Mouse (Mus musculus) Patski (cell line): ENCODE results near the gene Bbip1. TPM values are rescaled to one million over a fixed set of nuclear protein-coding genes. Genes with fewer than 3 reads are reported as not detected.

Experiments used
- ATAC-seq: fragments of 100-300 bp; one replicate; pipeline ENCODE4 v1.8.0; 2021
- CTCF ChIA-PET: fragments of 350-600 bp; sonication (Branson Sonifier 250); formaldehyde crosslinking; loops from one replicate; lab custom pipeline; 2022; ENCODE audit warnings: inconsistent platforms; lab: Charles Lee
- POLR2A ChIA-PET: fragments of 350-600 bp; sonication (Branson Sonifier 250); formaldehyde crosslinking; loops from one replicate; lab custom pipeline; 2022; ENCODE audit warnings: antibody characterized with exemption, inconsistent platforms; lab: Charles Lee
- DNase-seq: peaks from one replicate; pipeline ENCODE4 v3.0.0-alpha.2; 2011; ENCODE audit warnings: low read depth, low spot score
- H3K27me3 ChIP-seq: fragments of 371-371 bp; one replicate; pipeline ENCODE4 v1.5.1; 2021
- CTCF ChIP-seq: fragments of 100-300 bp; IDR thresholded peaks from one replicate; pipeline ENCODE4 v1.5.1; 2021
- in situ Hi-C: fragments of 300-500 bp; cut with MboI; formaldehyde crosslinking; loops from 3 replicates; pipeline ENCODE4 v1.11.1; 2018; ENCODE audit warnings: low pct_unique_long_range_greater_than_20kb, mixed read lengths
- polyA plus RNA-seq: library from polyadenylated mRNA; unstranded; gene quantifications from one replicate; pipeline ENCODE4 v1.2.3, GENCODE M21; 2021

Bbip1 gene
- polyA plus RNA-seq, 1 experiment from 2014 or later: 53.0 TPM

DNA sequence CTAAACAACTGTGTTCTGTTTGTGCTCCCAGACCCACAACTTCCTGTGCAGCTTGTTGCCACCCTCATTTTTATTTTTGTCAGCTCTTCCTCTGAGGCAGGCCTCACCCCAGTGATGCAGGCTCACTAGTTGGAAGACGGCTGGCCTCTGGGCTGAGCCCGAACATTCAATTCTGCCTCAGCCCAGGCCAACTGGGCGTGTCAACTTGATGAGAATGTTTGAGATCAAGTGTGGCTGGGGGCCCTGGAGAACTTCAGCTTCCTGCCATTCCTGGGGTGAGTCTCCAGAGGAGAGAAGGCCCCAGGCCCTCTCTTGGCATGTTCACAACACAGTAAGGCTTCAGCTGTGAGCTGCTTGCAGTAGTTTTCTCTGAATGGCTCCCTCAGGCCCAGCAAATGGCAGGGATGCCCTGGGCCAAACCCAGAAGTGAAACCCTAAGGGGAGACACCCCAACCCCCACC lies 50.7 kb downstream of the Bbip1 start:
- H3K27me3 ChIP-seq: peaks cover under 1% of the 10 kb centered on the region
- in situ Hi-C loops: no loop called here
- CTCF ChIA-PET: no interaction called here

DNA sequence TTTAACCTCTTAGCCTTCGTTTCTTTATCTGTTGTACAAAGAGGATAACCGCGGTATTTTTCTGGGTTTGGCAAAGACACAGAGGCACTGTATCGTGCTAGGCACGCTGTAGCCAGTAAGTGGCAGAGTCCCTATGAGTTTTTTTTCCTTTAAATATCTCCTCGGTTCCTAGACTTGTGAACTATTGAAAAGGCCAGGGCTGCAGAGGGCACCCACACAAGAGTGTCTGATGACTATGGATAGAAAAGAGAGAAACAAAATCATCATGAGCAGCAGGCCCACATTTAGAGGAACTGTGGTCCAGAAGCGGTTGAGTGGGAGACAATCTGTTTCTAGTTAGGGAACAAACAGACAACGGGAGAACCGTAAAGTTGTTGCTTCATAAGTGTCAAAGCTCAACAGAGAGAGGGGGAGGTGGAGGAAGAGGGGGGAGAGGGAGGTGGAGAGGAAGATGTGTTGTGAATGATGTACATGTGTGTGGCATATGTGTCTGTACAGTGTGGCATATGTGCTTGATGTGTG lies 51.5 kb downstream of the Bbip1 start:
- CTCF ChIA-PET: no interaction called here
- DNase-seq (no peak), ATAC-seq (no peak)
- TF ChIP-seq CTCF: no peak
- in situ Hi-C loops: no loop called here
- H3K27me3 ChIP-seq: peaks cover 3% of the 10 kb centered on the region
- POLR2A ChIA-PET: no interaction called here

More for the DNA sequence above, 50.7 kb downstream of the Bbip1 start:
- POLR2A ChIA-PET: no interaction called here
- DNase-seq: no peak
- TF ChIP-seq CTCF: no peak
- no peak for ATAC-seq

DNA sequence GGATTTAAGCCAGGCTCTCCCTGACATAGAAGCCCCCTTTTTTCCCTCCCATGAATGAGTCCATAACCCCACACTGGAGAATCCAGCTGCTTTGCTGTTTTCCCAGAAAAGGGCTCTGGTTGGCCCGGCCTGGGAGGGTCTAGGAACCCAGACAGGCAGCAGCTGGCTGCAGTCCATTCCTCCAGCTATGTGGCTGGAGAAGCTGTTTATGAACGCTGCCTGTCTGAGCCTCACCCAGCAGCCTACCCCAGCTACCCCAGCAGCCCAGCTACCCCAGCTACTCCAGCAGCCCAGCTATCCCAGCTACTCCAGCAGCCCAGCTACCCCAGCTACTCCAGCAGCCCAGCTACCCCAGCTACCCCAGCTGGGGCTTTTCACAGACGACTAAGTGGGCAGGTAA lies 52.4 kb downstream of the Bbip1 start, which contains the start of gene Pdcd4:
Gene Pdcd4 (plus strand): TSS at position 171 of the 400 bp plus-strand sequence.
- POLR2A ChIA-PET: interaction anchor here (0.7 kb wide), 1 partner anchor 292 kb away, joined by 3 read pairs; no protein-coding TSS in a partner anchor
- TF ChIP-seq CTCF: no peak
- H3K27me3 ChIP-seq: peaks cover 3% of the 10 kb centered on the region
- DNase-seq (no peak), ATAC-seq (no peak)
- CTCF ChIA-PET: interaction anchor here (1.0 kb wide), 1 partner anchor 13 kb away, joined by 4 read pairs; no protein-coding TSS in a partner anchor
- in situ Hi-C loops: no loop called here

DNA sequence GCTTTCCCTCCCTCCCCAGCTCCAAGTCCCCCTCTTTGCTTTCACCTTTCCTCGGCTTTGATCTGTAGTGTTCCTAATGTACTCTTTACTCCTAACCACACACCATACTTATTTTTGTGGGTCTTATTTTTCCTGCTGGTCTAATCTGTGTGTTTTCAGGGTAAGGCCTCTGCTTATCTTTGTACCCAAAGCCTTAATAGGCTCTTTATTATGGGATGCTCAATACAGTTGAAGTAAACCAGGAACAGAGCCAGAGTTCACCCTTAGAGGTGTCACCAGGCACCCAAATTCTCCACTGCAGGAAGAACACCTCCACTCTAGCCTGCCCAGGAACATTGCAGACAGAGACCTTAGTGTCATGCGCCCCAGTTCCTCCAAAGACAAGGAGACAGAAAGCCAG lies 52.9 kb downstream of the Bbip1 start:
- no peak for TF ChIP-seq CTCF

DNA sequence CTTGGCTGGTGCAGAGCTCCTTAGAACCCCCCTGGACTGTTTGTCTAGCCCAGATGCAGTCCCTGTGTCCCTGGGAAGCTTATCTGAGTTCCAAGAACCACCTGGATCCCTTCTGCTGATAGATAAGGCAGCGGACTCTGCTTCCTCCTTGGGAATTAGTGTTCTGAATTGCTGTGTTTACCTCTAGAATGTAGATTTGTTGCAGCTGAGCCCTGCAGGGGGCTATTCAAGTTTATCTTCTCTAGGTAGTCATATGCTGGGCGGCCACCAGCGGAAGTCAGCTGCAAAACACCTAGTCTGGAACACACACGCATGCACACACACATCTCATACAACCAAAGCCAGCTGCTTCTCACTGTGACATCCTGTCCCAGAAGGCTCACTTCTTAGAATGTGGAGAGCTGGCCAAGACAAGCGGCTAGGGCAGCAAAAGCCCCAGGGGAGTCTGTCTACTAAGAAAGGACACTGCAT lies 53.6 kb downstream of the Bbip1 start:
- peaks cover 3% of the 10 kb centered on the region for H3K27me3 ChIP-seq
- ChIA-PET CTCF (interaction anchor here (0.9 to 1.0 kb wide), 2 partner anchors 9 to 14 kb away, joined by 3 to 4 read pairs; no protein-coding TSS in a partner anchor), POLR2A (interaction anchor here (0.7 kb wide), 1 partner anchor 58 kb away, joined by 3 read pairs; no protein-coding TSS in a partner anchor)
- TF ChIP-seq CTCF: no peak
- no peak for DNase-seq
- in situ Hi-C loops: no loop called here
- ATAC-seq: no peak

More for the DNA sequence above, 52.9 kb downstream of the Bbip1 start:
- DNase-seq (no peak), ATAC-seq (no peak)
- ChIA-PET CTCF (interaction anchor here (1.0 kb wide), 1 partner anchor 13 kb away, joined by 4 read pairs; no protein-coding TSS in a partner anchor), POLR2A (interaction anchor here (0.7 kb wide), 1 partner anchor 292 kb away, joined by 3 read pairs; no protein-coding TSS in a partner anchor)
- peaks cover 3% of the 10 kb centered on the region for H3K27me3 ChIP-seq
- in situ Hi-C loops: no loop called here

DNA sequence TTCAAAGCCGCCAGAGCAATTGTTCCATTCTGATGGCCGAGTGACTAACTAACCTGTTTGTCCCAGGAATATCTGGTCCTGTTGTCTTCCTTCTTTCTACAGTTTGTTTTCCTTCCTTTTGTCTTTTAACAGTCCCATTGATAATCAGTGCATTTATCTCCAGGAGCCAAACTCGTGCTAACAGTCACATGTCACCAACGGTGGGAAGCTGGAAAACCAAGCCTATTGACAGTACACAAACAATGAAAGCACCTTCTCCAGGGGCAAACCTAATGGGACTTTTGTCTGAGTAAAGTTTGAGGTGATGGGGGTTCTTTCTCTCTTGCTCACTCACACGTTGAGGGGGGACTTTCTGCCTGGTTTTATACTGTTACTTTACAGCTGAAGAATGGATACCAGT lies 54.2 kb downstream of the Bbip1 start:
- CTCF ChIA-PET: interaction anchor here (0.9 to 1.2 kb wide), 2 partner anchors 9 to 22 kb away, joined by 3 read pairs; no protein-coding TSS in a partner anchor
- ATAC-seq (no peak), DNase-seq (no peak)
- POLR2A ChIA-PET: interaction anchor here (0.7 kb wide), 1 partner anchor 57 kb away, joined by 3 read pairs; no protein-coding TSS in a partner anchor
- no peak for TF ChIP-seq CTCF
- peaks cover 3% of the 10 kb centered on the region for H3K27me3 ChIP-seq
- in situ Hi-C loops: no loop called here

DNA sequence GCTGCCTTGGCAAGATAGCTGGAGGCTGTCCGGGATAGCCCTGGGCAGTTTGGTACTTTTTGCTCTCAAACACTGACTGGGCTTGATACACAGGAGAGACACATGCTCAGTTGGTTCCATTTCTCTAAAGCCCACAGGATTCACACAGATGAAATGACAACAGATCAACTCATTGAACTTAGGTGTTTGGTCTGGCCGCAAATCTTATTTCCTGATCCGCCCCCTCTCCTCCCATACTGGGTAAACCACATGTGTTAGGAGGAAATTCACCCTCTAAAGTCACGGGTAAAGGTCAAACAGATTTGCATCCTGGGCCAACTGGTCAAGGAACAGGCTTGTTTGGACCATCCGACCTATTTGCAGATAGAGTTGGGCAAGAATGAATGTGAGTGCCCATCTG lies 54.9 kb downstream of the Bbip1 start:
- CTCF ChIA-PET: interaction anchor here (1.2 kb wide), 1 partner anchor 21 kb away, joined by 3 read pairs; no protein-coding TSS in a partner anchor
- POLR2A ChIA-PET: no interaction called here
- TF ChIP-seq CTCF: no peak
- DNase-seq (no peak), ATAC-seq (no peak)
- peaks cover 3% of the 10 kb centered on the region for H3K27me3 ChIP-seq
- in situ Hi-C loops: no loop called here

DNA sequence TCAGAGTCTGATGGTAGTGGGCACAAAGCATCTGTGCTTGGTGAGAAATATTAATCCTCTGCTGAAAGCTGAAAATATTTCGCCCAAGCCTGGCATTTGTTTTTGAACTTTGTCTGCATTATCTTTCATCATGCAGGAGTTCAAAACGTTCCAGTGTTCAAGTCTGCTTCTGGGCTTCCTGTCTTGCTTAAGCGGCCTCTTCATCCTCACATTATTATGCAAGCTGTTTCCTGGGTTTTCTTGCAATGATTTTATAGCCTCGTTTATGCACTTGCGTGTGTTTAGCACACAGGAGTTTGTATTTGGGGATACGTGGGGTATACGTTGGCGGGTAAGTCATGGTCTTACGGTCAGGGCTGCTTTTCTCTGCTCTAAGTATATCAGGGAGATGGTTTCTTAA lies 56.1 kb downstream of the Bbip1 start:
- CTCF ChIA-PET: interaction anchor here (1.2 kb wide), 1 partner anchor 10 kb away, joined by 3 read pairs; no protein-coding TSS in a partner anchor
- peaks cover 6% of the 10 kb centered on the region for H3K27me3 ChIP-seq
- no peak for TF ChIP-seq CTCF
- POLR2A ChIA-PET: no interaction called here
- no peak for ATAC-seq
- no peak for DNase-seq
- in situ Hi-C loops: no loop called here

DNA sequence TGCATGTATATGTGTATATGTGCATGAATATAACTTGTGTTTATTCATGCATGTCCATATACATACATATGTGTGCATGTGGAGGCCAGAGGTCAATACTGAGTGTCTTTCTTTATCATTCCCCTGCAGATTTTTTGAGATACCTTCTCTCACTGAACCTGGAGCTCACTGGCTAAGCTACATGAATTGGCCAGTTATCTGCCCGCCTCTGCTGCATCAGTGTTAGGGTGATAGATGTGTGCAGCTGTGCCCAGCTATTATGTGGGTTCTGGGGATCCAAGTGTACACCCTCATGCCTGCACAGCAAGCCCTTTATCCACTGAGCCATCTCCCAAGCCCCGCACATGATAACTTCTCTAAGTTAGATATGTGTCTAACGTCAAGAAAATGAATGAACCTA lies 56.6 kb downstream of the Bbip1 start:
- ATAC-seq: no peak
- DNase-seq: no peak
- ChIA-PET POLR2A (no interaction called here), CTCF (interaction anchor here (1.2 kb wide), 1 partner anchor 10 kb away, joined by 3 read pairs; no protein-coding TSS in a partner anchor)
- peaks cover 9% of the 10 kb centered on the region for H3K27me3 ChIP-seq
- in situ Hi-C loops: no loop called here
- TF ChIP-seq CTCF: no peak

DNA sequence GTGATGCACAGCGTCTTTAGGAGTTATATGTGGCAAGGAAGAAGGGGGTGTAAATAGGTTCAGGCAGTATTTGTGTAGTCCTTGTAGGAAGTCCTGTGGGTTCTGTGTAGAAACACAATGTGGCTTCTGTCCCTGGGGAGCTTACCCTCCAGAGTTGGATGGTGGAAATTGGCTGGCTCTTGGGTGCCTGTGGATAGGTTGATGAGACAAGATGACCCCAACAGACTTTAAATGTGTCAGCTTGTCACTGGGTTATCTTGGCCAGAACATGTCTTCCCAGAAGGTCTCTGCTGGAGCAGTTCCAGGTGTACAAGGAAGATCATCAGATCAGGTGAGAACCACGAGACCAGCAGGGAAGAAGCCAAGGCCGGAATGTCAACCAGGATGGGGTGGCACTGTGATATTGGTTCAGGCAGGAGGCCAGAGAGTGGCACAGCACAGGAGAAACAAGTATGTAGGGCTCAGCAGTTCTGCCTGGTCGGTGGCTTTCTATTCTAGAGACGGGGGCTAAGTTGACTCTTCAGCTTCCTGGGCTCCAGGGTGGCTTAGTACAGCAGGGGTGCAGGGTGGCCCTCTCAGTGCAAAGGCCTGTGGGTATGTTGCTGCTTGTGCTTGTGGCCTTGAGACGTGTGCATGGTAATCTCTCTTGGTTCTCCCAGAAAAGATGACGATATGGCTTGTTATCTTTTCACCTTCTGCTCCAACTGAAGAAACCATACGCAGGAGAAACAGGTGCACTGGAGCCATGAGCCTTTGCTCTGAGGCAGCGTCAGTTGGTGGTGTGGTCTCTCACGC lies 57.7 kb downstream of the Bbip1 start:
- in situ Hi-C loops: no loop called here
- no peak for ATAC-seq
- no peak for TF ChIP-seq CTCF

More for the DNA sequence above, 57.7 kb downstream of the Bbip1 start:
- no peak for DNase-seq
- ChIA-PET CTCF (interaction anchor here (1.2 to 1.6 kb wide), 2 partner anchors 9 kb away, joined by 3 to 4 read pairs; no protein-coding TSS in a partner anchor), POLR2A (interaction anchor here (0.6 kb wide), 1 partner anchor 33 kb away, joined by 3 read pairs; no protein-coding TSS in a partner anchor)
- peaks cover 16% of the 10 kb centered on the region for H3K27me3 ChIP-seq
